Mouse (Mus musculus) heart, postnatal 14 days (tissue): ENCODE results near the gene Gnai3. TPM values are rescaled to one million over a fixed set of nuclear protein-coding genes. Genes with fewer than 3 reads are reported as not detected.
A peak's percentile ranks its signal among the peaks of the same experiment; 100 is the strongest.

Experiments used
- DNase-seq, 2 experiments: peaks; one replicate each; pipeline ENCODE4 v3.0.0; 2021 to 2022
- intact Hi-C: fragments of 180-260 bp; cut with DNase I; formaldehyde crosslinking; loops from one replicate; pipeline ENCODE4 v1.15.1; 2025
- total RNA-seq, 2 experiments: library from RNA; stranded (reverse); gene quantifications; 2 replicates each; pipeline ENCODE4 v1.2.3; 2021

Gene Gnai3
- total RNA-seq, 2 experiments from 2014 or later = 25.0 to 30.2 TPM

GRCm38 (mm10) chr3:108165532-108166315 lies 19.8 kb upstream of the Gnai3 start:
- DNase-seq = peak; percentile 25 to 29

GRCm38 (mm10) chr3:108164807-108165206 lies 18.9 kb upstream of the Gnai3 start:
- peak; percentile 73 to 88 for DNase-seq
- intact Hi-C loops = loop anchor here (1.0 to 5.0 kb wide), 4 partner anchors 39 to 222 kb away; partner anchors contain the start of gene Psma5

More at GRCm38 (mm10) chr3:108165532-108166315, 19.8 kb upstream of the Gnai3 start:
- intact Hi-C loops = loop anchor here (5.0 kb wide), 1 partner anchor 112 kb away; no protein-coding TSS in a partner anchor

- intact Hi-C loops = loop anchor here (1.0 to 5.0 kb wide), 3 partner anchors 40 to 223 kb away; partner anchors contain the start of gene Psma5
- DNase-seq = no peak
These were observed 18.1 kb upstream of the Gnai3 start for GRCm38 (mm10) chr3:108164091-108164490.

- intact Hi-C loops = no loop called here
- peak in 1 of 2 experiments; percentile 25 for DNase-seq
These were observed 12.6 kb upstream of the Gnai3 start for GRCm38 (mm10) chr3:108158383-108159037.

- intact Hi-C loops = no loop called here
- no peak for DNase-seq
These were observed 8.7 kb upstream of the Gnai3 start, which contains the start of gene Gpr61 for GRCm38 (mm10) chr3:108154656-108155055. Gpr61 (minus strand) TSS chr3:108154882.

- intact Hi-C loops = no loop called here
- DNase-seq = no peak
These were observed 6.3 kb upstream of the Gnai3 start for GRCm38 (mm10) chr3:108152290-108152689.

GRCm38 (mm10) chr3:108147386-108148235 lies 1.7 kb upstream of the Gnai3 start:
- intact Hi-C loops = loop anchor here (1.0 to 10.0 kb wide), 6 partner anchors 77 to 453 kb away; partner anchors contain the start of gene Ahcyl1
- DNase-seq = peak; percentile 87 to 92

GRCm38 (mm10) chr3:108146671-108147070 lies 725 bp upstream of the Gnai3 start:
- no peak for DNase-seq
- intact Hi-C loops = loop anchor here (2.0 to 10.0 kb wide), 5 partner anchors 194 to 452 kb away; partner anchors contain the start of gene Ahcyl1

GRCm38 (mm10) chr3:108140786-108141185 lies 5.2 kb downstream of the Gnai3 start:
- no peak for DNase-seq
- intact Hi-C loops = loop anchor here (10.0 kb wide), 1 partner anchor 446 kb away; the partner anchor contains the start of gene Ahcyl1

GRCm38 (mm10) chr3:108139113-108139512 lies 6.8 kb downstream of the Gnai3 start:
- intact Hi-C loops = no loop called here
- DNase-seq = no peak

- peak in 1 of 2 experiments; percentile 19 for DNase-seq
- intact Hi-C loops = loop anchor here (5.0 kb wide), 1 partner anchor 42 kb away; the partner anchor contains the start of gene Gnat2
These were observed 11.2 kb downstream of the Gnai3 start for GRCm38 (mm10) chr3:108134701-108135100.

- no peak for DNase-seq
- intact Hi-C loops = loop anchor here (5.0 kb wide), 1 partner anchor 40 kb away; the partner anchor contains the start of gene Gnat2
These were observed 13.5 kb downstream of the Gnai3 start for GRCm38 (mm10) chr3:108132484-108132883.

- intact Hi-C loops = loop anchor here (5.0 kb wide), 1 partner anchor 40 kb away; the partner anchor contains the start of gene Gnat2
- DNase-seq = no peak
These were observed 14.1 kb downstream of the Gnai3 start for GRCm38 (mm10) chr3:108131821-108132220.

GRCm38 (mm10) chr3:108131216-108131615 lies 14.7 kb downstream of the Gnai3 start:
- intact Hi-C loops = loop anchor here (5.0 kb wide), 1 partner anchor 39 kb away; the partner anchor contains the start of gene Gnat2
- no peak for DNase-seq

- no peak for DNase-seq
- intact Hi-C loops = loop anchor here (5.0 kb wide), 1 partner anchor 38 kb away; the partner anchor contains the start of gene Gnat2
These were observed 16.1 kb downstream of the Gnai3 start for GRCm38 (mm10) chr3:108129804-108130203.

GRCm38 (mm10) chr3:108129367-108129766 lies 16.6 kb downstream of the Gnai3 start:
- intact Hi-C loops = no loop called here
- DNase-seq = no peak

- DNase-seq = no peak
- intact Hi-C loops = no loop called here
These were observed 17.4 kb downstream of the Gnai3 start for GRCm38 (mm10) chr3:108128520-108128919.

- DNase-seq = no peak
- intact Hi-C loops = no loop called here
These were observed 19.6 kb downstream of the Gnai3 start for GRCm38 (mm10) chr3:108126327-108126726.

GRCm38 (mm10) chr3:108124131-108124530 lies 21.8 kb downstream of the Gnai3 start:
- DNase-seq = no peak
- intact Hi-C loops = no loop called here

GRCm38 (mm10) chr3:108123242-108123641 lies 22.7 kb downstream of the Gnai3 start:
- intact Hi-C loops = no loop called here
- DNase-seq = no peak
